Mouse (Mus musculus) embryo, embryonic 11.5 days (tissue): ENCODE results near the gene Tnfaip1.
"Not testable (repeated sequence)": the region's sequence is repeated elsewhere in the genome, so short reads cannot be mapped to it uniquely, and the experiment has no call there.

Source experiments
- DNase-seq: peaks from one replicate; pipeline ENCODE4 v3.0.0-alpha.2; 2012; ENCODE audit warnings: low read depth, low spot score

Gene Tnfaip1

GRCm38 (mm10) chr11:78536690-78537084 lies 555 bp upstream of the Tnfaip1 start:
- no peak for DNase-seq

DNA sequence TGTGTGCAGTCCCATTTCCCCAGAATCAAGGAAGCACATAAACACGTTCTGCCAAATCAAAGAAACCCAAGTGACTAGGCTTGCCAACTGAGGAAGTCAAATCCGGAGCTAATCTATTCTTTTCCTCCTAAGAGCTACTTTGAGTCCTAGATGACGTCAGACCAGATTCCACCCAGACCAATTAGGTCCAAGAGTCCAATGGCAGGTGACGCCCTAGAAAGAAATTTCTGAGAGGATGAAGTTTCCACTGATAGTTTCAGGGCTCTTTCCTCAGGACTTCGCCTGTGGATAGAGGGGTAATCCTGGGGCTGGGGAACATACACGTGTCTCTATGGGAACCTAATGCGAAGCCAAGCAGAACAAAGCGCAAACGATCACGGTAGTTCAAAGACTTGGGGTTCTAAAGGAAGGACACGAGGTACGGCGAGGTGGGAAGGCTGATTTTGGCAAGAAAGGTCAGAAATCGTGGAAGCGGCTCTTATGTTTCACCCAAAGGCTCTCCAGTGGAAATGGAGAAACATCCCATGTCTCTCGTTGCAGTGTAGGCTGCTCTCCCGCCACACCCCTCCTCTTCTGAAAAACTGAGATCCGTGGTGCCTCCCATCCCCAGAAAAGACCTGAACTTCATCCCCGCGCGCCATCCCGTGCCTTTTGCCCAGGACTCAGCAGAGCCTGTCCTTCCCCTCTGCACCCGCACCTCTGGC lies 604 bp downstream of the Tnfaip1 start:
- DNase-seq: no peak

DNA sequence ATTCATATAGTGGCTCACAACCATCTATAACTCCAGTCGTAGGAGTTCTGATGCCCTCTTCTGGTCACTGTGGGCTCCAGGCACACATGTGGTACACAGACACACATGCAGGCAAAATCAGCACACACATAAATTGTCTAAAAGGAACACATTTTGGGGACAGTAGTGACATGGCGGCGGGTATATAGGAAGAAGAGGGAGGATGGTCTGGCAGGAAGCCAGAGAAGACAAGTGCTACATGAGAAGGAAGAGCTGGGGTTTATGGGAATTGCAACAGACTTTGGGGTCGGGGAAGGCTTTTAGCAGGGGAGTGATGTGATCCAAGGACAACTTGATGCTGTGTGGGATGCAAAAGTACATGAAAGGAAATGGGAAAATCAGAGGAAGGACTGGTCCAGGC lies 1.6 kb downstream of the Tnfaip1 start:
- DNase-seq: no peak

DNA sequence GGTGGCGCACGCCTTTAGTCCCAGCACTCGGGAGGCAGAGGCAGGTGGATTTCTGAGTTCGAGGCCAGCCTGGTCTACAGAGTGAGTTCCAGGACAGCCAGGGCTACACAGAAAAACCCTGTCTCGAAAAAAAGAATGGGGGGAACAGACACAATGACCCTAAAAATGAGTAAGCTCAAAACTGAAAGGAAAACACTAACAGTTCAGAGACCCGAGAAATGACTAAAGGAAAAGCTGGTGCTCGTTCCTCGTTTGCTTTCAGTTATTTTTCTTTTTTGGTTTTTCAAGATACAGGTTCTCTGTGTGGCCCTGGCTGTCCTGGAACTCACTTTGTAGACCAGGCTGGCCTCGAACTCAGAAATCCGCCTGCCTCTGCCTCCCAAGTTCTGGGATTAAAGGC lies 4.6 kb downstream of the Tnfaip1 start:
- not testable (repeated sequence) for DNase-seq

DNA sequence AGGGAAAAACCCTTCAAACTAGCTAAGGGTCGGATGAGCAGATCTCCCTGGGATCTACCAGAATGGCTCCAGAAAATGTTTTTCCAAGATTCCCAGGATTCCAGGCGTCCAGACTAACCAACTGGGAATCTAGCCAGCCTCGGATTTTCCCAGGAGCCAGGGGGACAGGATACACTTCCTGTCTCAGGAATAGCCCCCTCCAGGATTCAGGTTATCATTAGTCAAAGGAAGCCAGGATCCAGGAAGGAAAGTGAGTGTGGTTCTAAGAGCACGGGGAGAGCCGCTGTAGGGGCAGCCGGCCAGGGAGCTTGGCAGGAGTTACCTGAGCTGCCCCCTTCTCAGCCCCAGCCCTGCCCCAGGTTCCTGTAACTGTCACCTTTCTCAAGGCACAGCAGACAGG lies 5.1 kb downstream of the Tnfaip1 start:
- DNase-seq: no peak

- DNase-seq: no peak
Measured at GRCm38 (mm10) chr11:78530001-78530400, 6.1 kb downstream of the Tnfaip1 start.

GRCm38 (mm10) chr11:78528714-78529113 lies 7.4 kb downstream of the Tnfaip1 start:
- no peak for DNase-seq

DNA sequence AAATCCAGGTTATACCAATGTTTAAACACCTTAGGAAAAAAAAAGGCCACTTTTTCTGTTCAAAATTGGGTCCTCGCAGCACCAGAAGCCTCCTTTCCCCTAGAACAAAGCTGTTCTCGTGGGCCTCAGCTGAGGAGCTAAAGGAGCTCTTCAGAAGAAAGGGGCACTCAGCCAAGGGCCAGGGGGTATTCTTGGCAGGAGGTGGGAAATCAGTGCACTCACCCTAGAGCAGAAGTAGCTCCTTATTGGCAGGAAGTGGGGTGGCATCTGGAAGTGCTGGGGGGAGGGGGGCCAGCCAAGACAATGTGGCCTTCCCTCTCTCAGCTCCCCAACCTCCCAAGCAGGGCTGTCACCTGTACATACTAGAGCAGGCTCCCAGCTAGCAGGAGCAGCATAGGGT lies 11.3 kb downstream of the Tnfaip1 start:
- no peak for DNase-seq

GRCm38 (mm10) chr11:78523241-78523955 lies 12.7 kb downstream of the Tnfaip1 start:
- DNase-seq: no peak

DNA sequence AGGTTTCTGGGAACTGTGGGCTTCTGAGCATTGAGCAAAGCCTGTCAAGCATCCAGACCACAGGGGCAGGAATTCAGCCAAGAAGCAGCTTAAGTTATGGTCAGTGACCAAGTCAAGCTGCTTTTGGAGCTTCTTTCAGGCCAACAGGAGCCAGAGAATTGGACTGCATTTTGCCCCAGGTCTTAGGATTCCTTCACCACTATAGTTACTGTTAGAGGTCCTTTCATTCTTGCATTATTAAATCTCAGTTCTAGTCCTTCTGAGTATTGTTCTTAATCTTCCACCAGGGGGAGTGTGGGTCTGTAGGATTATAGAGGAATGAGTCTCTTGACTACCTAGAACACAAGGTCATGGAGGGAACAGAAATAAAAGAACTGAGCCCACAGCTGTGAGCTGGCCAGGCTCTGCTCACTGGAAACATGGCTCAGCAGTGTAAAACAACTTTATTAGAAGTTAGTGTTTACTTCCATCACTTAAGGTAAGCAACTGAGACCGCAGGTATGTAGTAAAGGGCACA lies 13.6 kb downstream of the Tnfaip1 start:
- DNase-seq: no peak

DNA sequence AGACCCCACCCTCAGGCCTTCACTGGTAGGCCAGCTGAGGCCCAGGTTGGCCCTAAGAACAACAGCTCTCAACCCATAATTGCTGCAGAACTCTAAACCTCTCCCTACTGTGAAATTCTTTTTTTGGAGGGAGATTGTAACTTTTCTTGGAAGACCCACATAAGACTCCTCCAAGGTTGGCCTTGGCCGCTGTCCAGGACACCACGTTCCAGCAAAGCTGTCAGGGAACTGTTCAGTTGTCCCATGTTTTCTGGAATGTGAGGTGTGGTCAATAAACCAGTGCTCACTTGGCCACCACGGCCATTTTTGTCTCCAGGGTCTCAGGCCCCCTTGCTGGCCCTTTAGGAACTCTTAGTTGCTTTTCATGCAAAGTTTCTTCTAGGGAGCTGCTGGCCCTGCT lies 14.3 kb downstream of the Tnfaip1 start:
- no peak for DNase-seq

DNA sequence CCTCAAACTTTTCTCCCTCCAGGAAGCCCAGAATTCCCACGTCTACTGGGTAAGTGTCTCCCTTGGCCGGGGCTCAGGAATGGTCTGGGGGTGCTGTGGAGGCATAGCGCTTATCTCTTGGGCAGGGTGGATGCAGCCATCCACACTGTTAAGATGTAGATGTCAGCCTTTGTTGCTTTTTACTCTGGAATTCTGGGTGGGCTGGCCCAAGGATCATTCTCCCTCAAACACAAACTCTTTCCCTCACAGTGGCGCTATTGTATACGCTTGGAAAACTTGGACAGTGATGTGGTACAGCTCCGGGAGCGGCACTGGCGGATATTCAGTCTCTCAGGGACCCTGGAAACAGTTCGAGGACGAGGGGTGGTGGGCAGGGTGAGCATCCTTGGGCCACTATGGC lies 17.2 kb downstream of the Tnfaip1 start:
- DNase-seq: no peak

DNA sequence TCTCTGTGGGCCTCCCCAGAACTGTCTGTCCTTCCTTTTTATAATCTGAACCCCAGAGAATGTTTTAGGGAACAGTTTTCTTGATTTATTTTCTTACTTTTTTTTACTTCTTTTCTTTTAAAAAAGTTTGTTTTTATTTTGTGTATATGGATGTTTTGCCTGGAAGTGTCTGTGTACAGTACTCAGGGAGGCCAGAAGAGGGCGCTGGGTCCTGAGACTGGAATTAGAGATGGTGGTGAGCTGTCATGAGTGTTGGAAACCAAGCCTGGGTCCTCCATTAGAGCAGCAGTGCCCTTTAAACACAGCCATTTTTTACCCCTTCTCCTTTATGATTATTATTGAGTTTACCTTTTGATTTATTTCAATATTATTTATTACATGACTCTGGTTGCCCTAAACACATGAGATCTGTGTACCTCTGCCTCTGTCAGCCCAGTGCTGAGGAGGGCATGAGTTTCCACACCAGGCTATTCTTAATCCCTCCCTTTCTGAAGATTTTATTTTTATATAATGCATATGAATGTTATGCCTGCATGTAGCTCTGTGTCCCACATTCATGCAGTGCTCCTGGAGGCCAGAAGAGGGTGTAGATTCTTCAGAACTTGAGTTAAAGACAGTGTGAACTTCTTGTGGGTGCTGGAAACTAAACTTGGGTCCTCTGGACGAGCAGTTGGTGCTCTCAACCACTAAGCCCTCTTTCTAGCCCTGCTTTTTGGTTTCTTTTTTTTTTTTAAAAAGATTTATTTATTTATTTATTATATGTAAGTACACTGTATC lies 20.4 kb downstream of the Tnfaip1 start:
- DNase-seq: no peak

GRCm38 (mm10) chr11:78513106-78513790 lies 22.9 kb downstream of the Tnfaip1 start:
- DNase-seq: no peak

DNA sequence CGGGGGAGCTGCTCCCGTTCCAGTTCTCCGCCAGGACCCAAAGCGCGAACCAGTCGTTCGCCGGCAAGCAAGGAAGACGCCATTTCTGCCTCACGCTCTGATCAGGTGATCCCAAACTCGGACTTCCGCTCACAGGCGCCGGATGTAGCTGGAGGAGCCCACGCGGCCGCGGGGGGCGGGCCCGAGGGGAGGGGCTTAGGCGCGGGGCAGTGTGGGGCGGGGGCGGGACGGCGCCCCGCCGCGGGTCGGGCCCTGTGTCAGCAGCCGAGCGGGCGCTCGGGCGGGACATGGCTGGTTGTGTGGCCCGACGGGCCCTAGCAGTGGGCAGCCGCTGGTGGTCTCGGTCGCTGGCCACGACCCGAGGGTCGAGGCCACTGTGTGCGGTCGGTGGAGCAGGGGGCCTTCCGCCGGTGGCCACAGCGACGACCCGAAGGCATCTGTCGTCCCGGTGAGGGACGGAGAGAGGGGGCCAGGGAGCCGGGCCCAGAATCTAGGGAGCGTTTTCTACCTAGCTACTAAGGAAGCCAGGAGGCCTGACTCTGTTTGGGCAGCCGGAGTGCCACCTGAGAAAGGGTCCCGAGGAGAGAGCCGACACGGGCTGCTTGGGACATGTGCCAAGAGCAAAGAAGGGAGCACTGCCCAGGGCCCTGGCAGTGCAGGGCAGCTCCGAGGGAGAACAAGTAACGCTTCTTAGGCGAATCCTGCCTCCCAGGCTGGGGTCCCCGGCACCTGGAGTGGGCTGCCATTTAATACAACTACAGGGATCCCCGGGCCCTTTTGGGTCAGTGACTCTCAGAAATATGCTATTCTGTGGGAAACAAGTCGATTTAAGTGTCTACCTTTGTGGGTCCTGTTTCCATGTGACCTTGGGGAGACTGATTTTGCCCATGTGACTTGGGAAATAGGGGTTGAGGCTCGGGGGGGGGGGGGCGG lies 23.8 kb downstream of the Tnfaip1 start, which contains the start of the genes Tmem199 and Poldip2:
TSS of gene Tmem199 (minus strand) at position 148 of the 933 bp plus-strand sequence.
TSS of gene Poldip2 (plus strand) at position 169 of the 933 bp plus-strand sequence.
- DNase-seq: peak; percentile 88

DNA sequence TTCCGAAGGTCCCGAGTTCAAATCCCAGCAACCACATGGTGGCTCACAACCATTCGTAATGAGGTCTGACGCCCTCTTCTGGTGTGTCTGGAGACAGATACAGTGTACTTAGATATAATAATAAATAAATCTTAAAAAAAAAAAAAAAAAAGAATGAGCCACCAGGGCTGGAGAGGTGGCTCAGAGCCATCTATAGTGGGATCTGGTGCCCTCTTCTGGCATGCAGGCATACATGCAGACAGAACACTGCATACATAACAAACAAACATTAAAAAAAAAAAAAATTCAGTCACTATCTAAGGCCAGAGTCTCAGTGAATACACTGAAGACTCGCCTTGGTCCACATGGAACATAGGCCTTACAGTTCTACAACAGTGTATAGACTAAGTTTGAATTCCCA lies 27.0 kb downstream of the Tnfaip1 start:
- no peak for DNase-seq

- no peak for DNase-seq
Measured at GRCm38 (mm10) chr11:78505430-78505829, 30.7 kb downstream of the Tnfaip1 start.

DNA sequence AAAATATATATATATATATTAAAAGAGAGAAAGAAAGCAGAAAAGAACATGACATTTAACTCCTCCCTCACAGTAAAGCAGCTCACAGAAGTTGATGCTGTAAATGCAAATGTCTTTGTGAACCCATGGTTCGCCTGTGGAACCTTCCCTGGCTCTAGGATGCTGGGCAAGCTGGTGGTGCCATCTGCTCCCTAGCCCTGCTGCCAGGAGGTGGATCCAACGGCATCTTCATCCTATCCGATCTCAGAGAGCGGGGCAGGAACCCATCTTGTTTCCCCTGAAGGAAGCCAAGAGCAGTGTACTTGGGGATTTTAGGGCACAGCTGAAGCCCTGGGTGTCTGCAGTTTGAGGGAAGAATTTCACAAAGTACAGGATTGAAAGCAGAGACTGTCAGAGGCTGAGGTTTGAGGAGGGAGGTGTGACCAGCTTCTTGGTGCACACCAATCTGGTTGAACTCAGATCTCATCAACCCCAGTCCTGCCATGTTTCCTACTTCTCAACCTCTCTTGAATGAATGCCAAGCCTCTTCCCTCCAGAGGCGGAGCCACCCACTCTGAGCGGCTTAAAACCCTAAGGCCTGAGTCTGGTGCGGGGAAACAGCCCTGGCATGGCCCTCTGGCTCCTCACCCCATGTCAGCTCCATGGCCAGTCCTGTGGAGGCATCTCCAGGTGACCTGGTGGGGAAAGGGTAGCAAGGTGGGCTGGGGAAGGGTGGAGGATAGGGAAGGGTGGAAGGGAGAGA lies 33.1 kb downstream of the Tnfaip1 start, which contains the start of gene Sebox:
TSS of gene Sebox (plus strand) at position 539 of the 742 bp plus-strand sequence.
- DNase-seq: no peak

DNA sequence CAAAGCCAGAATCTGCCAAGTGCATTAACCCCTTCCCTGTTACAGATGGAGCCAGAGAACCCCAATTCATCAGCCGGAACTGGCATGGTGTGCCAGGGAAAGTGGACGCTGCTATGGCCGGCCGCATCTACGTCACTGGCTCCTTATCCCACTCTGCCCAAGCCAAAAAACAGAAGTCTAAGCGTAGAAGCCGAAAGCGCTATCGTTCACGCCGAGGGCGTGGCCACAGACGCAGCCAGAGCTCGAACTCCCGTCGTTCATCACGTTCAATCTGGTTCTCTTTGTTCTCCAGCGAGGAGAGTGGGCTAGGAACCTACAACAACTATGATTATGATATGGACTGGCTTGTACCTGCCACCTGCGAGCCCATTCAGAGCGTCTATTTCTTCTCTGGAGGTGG lies 34.6 kb downstream of the Tnfaip1 start:
- DNase-seq: no peak
